Mouse (Mus musculus) brain, adult 2 months (tissue): ENCODE results near the gene Plscr4.
A peak's percentile ranks its signal among the peaks of the same experiment; 100 is the strongest.

Experiments
- DNase-seq: peaks from one replicate; pipeline ENCODE4 v3.0.0; 2011; ENCODE audit warnings: low read depth, low spot score

The Plscr4 gene

DNA sequence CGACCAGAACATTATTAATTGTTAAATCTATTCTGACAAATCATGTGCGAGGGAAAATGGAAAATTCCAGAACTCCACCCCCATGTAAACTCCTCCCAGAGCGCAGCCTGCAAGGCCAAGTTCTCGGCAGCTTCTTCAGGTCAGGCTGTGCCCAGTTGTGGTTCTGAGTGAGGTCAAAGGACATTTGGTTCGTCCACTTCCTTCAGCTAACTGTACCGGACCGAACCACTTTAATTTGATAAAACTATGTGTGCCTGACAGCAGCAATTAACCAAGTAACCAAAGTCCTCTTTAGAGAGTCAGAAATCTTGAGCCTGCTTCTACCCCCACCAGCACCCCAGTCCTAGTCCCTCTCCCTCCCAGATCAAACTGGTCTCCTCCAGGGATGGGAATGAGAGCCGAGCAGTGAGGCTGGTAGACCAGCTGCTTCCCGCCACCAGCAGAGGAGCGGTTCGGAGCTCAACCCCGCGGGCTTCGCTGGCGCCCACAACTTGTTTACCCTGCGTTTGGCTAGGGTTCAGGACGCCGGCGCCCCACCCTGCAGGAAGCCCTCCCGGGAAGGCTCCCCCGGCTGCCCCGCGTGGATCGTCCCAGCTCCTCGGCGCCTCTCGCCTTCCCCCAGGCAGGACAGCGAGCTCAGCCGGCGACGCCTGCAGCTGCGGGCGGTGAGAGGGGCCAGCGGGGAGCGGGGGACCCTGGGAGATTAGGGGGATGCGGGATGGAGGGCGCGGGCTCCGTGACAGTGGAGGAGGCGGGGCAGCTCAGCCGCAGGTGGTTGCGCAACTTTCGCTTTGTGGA lies at the start of gene Plscr4:
Gene Plscr4 (plus strand): TSS at position 113 of the 798 bp plus-strand sequence.
- DNase-seq, result peak; percentile 11

- no peak for DNase-seq
Measured at GRCm38 (mm10) chr9:92410225-92410624, 46.9 kb upstream of the Plscr4 start.

DNA sequence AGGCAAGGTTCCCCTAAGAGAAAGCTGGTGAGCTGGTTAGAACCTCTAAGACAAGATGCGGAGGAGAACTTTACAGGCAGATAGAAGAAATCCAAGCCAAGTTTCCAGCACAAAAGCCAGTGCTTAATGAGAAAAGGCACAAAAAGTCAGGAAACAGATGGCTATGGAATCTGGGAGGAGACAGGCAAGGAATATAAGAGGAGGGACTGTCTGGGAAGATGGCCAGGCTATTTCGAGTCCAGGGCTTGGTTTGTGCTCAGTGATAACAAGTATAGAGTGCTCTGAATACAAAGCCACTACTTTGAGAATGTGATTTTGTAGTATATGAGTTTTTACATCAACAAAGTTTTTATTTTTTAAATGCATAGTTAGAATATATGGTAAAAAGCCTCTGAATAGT lies 45.1 kb upstream of the Plscr4 start:
- DNase-seq, result peak; percentile 80

- no peak for DNase-seq
Measured at GRCm38 (mm10) chr9:92413684-92414083, 43.5 kb upstream of the Plscr4 start.

GRCm38 (mm10) chr9:92437781-92438180 lies 19.4 kb upstream of the Plscr4 start:
- DNase-seq, result no peak

GRCm38 (mm10) chr9:92441468-92441867 lies 15.7 kb upstream of the Plscr4 start:
- no peak for DNase-seq

- no peak for DNase-seq
Measured at GRCm38 (mm10) chr9:92444536-92444935, 12.6 kb upstream of the Plscr4 start.

- no peak for DNase-seq
Measured at GRCm38 (mm10) chr9:92456605-92457004, 568 bp upstream of the Plscr4 start.

- no peak for DNase-seq
Measured at GRCm38 (mm10) chr9:92458059-92458402, 858 bp downstream of the Plscr4 start.

DNA sequence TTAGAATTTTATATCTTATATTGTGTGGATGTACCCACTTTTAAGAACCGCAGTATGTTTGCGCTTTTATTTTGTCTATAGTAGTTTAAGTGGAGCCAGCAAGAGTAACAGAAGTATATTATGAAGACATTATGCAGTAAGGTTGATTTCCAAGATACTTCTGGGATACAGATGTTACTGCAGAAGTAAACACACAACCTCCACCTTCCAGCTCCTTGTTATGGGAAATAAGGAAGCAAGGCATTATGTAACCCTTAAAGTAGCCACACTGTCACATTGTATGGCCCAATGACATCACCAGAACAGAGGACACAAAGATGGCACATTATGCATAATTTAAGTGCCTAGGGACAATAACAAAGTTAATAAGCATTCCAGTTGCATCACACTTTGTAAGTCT lies 1.2 kb downstream of the Plscr4 start:
- DNase-seq, result no peak

DNA sequence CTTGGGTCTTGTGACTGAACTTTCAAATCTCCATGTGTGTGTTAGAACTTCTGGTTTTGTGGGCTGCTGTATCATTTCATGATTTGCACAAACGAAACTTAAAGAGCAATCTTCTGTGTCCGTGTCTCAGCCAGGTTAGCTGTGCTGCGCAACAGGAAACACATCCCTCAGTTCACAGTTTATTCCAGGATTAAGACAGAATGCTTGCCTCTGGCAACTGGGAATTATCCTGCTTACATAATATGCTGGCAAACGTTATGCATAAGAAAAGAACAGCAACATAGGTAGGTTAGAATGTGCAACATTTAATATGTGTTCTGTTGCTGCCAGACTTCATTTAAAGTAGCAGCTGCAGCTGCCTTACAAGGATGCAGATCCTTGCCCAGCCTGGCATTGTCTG lies 10.6 kb downstream of the Plscr4 start:
- peak; percentile 29 for DNase-seq

- DNase-seq, result no peak
Measured at GRCm38 (mm10) chr9:92472256-92472855, 15.2 kb downstream of the Plscr4 start.

DNA sequence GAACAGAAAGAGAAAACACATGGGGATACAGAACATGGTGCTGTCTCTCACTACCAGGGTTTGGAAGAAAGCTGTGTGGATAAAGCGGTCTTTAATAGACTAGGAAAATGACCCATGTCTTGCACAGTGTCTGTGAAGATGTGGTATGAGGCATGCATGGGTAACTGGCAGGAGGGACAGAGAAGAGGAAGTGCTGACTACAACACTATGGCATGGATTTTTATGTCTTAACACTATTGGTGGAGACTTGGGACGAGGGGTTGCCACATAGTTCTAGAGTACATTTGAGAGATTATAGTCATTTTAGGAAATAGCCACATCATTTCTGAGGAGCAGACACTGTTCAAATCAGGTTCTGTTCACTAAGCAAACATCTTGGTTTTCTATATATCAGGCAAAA lies 16.0 kb downstream of the Plscr4 start:
- DNase-seq, result no peak

GRCm38 (mm10) chr9:92474244-92474643 lies 17.1 kb downstream of the Plscr4 start:
- DNase-seq, result no peak

DNA sequence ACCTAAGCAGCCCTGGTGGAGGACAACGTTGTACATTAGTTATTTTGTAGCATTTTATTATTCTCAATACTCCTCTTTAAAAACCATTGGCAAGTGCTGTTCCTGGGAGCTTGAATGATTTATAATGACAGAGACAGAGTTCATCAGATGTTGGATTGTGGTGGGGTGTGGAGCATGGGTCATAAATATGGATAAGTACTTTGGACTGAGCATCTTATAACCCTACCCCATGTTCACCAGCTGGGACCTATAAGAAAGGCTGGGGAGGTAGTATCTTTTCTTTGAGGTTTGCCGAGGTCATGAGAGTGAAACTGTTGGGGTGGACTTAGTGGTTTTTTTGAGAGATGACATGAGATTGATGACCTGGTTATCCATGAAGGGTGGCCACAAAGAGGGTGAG lies 24.5 kb downstream of the Plscr4 start:
- no peak for DNase-seq

DNA sequence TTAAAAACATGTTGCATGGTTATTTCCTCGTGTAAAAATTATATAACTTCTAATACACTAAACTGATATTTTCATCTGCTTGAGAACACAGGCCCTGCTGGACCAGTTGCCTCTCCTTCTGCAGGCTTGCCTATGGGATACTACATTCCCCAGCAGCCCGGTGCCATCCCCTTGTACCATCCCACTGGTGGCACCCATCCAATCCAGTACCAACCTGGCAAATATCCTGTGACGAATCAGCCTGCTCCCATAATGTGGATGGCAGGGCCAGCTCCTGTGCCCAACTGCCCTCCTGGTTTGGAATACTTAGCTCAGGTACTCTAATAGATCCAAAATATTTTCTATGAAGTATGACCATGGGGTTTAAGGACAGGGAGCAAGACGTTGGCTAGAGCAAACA lies 25.4 kb downstream of the Plscr4 start:
- no peak for DNase-seq

- no peak for DNase-seq
Measured at GRCm38 (mm10) chr9:92484710-92485267, 27.6 kb downstream of the Plscr4 start.

DNA sequence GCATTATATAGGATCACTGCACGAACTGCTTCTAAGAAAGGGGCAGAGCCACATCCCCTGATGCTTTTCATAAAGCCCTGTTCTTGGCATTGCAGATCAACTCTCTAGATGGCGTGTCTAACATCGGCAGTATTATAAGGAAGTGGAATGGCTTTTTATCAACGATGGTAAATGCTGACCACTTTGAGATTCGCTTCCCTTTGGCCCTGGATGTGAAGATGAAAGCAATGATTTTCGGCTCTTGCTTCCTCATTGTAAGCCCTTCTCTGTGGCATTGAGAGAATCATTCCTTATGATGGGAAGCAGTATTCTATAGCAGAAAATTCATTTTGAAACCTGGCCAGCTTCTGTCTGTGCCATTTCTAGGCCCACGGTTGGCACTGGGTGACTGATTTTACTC lies 32.7 kb downstream of the Plscr4 start:
- no peak for DNase-seq

DNA sequence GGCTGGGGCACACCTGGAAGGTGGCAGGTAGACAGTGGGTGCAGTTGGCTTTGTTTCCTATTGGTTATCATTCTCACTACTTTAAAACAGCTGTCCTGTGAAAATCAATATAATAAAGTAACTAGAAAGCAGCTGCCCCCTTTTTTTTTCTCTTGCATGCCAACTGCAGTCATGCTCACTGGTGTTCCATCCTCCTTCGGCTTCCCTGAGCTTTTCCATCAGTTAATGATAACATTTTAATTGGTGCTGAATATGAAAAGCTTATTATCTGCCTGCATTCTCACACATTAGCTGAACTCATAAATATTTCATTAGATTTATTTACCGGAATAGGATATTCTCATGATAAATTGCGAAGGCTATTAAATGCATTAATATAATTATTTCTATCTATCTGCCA lies 33.1 kb downstream of the Plscr4 start:
- DNase-seq, result no peak

GRCm38 (mm10) chr9:92491274-92491673 lies 34.1 kb downstream of the Plscr4 start:
- DNase-seq, result no peak

GRCm38 (mm10) chr9:92499710-92500410 lies 42.7 kb downstream of the Plscr4 start:
- DNase-seq, result peak; percentile 77

- peak; percentile 11 for DNase-seq
Measured at GRCm38 (mm10) chr9:92504256-92504655, 47.1 kb downstream of the Plscr4 start.
